Mouse (Mus musculus) neural tube, embryonic 12.5 days (tissue): Measurements from ENCODE around the gene Cpne7. TPM values are rescaled to one million over a fixed set of nuclear protein-coding genes. Genes with fewer than 3 reads are reported as not detected.

ENCODE experiments used
- ATAC-seq: fragments of 200-750 bp; cut with Nextera tagmentation; 2 replicates; pipeline ENCODE4 v1.8.0; 2017; ENCODE audit warnings: low read depth, mild to moderate bottlenecking, moderate TSS enrichment, moderate library complexity; ENCODE audit not compliant: low FRiP score
- H3K27ac ChIP-seq: fragments of 300-500 bp; sonication (generic); 2 replicates; pipeline ENCODE4 v1.5.1; 2016
- H3K27me3 ChIP-seq: fragments of 300-500 bp; sonication (generic); replicated peaks from 2 replicates; pipeline ENCODE4 v1.6.1; 2016; ENCODE audit warnings: mild to moderate bottlenecking
- H3K36me3 ChIP-seq: fragments of 300-500 bp; sonication (generic); 2 replicates; pipeline ENCODE4 v1.6.1; 2016; ENCODE audit warnings: mild to moderate bottlenecking
- H3K4me1 ChIP-seq: fragments of 300-500 bp; sonication (generic); 2 replicates; pipeline ENCODE4 v1.6.1; 2016
- H3K4me2 ChIP-seq: fragments of 300-500 bp; sonication (generic); replicated peaks from 2 replicates; pipeline ENCODE4 v1.6.1; 2016; ENCODE audit warnings: mild to moderate bottlenecking
- H3K4me3 ChIP-seq: fragments of 300-500 bp; sonication (generic); 2 replicates; pipeline ENCODE4 v1.5.1; 2016
- H3K9ac ChIP-seq: fragments of 300-500 bp; sonication (generic); 2 replicates; pipeline ENCODE4 v1.6.1; 2016; ENCODE audit warnings: mild to moderate bottlenecking
- H3K9me3 ChIP-seq: fragments of 300-500 bp; sonication (generic); 2 replicates; pipeline ENCODE4 v1.6.1; 2016; ENCODE audit warnings: mild to moderate bottlenecking
- WGBS: fragments of 180-500 bp; shearing (Covaris S2); methylation state at CpG from one replicate; pipeline ENCODE4 v1.1.7; 2016; 5-methylcytosine and 5-hydroxymethylcytosine counted together
- polyA plus RNA-seq: library from polyadenylated mRNA; unstranded; fragments of >200 nt; fragmentation: Nextera tagmentation; extraction: Ambion mirVana; gene quantifications from 2 replicates; pipeline ENCODE4 v1.2.1, GENCODE M21; 2016

Gene Cpne7
- polyA plus RNA-seq, 1 experiment from 2014 or later, result 0.18 TPM

DNA sequence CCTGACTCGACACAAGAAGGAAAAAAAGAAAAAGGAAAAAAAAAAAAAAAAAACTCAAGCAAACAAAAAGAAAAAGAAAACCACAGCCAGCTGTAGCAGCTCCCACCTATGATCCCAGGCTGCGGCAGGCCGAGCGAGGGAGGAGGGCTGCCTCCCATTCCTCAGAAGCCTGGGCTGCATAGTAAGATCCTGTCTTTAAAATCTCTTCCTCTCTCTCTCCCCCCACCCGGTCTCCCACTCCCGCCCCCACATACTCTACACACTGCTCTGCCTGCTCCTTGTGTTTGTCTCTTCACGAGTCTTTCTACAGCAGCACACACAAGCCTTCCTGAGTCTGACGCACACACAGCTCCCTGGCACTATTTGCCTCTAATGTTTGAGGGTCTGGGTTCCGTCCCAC, 4.9 kb downstream of the Cpne7 start:
- H3K4me1 ChIP-seq, result peaks cover 20% of the 10 kb centered on the region
- peaks cover 45% of the 10 kb centered on the region for H3K27me3 ChIP-seq
- H3K9me3 ChIP-seq, result no peaks in the 10 kb centered on the region
- H3K9ac ChIP-seq, result 0 out of 2 replicates have a peak overlapping the region, but pooled peaks have one; percentile 29
- WGBS, result 70% methylated on average over 9 of the region's 9 CpGs
- no peak overlapping the region for H3K27ac ChIP-seq
- ATAC-seq, result no peak
- H3K4me2 ChIP-seq, result no peak overlapping the region
- H3K36me3 ChIP-seq, result no peaks in the 10 kb centered on the region
- no peak overlapping the region for H3K4me3 ChIP-seq

DNA sequence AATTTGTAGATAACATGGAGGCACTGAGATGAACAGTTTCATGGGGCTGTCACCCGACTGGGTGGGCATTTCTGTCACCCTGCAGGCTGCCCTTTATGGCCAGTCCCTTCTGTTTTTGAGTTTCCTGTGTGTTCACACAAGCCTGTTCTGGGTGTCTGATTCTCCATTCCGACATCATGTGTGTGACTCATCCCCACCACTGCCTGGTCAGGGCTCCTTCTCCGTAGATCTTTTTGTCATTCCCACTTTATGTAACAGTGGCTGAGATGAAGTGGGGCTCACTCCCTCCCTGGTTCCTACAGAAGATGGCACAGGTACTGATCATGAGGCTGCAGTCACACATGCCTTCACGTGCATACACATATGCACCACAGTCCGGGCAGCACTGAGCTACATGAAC, 5.5 kb downstream of the Cpne7 start:
- Histone ChIP-seq H3K9ac (no peak overlapping the region), H3K27me3 (peaks cover 39% of the 10 kb centered on the region), H3K27ac (no peak overlapping the region), H3K9me3 (no peaks in the 10 kb centered on the region), H3K4me3 (no peak overlapping the region), H3K4me2 (no peak overlapping the region), H3K4me1 (peaks cover 14% of the 10 kb centered on the region), H3K36me3 (no peaks in the 10 kb centered on the region)
- WGBS, result 77% methylated on average over 5 of the region's 5 CpGs
- no peak for ATAC-seq

DNA sequence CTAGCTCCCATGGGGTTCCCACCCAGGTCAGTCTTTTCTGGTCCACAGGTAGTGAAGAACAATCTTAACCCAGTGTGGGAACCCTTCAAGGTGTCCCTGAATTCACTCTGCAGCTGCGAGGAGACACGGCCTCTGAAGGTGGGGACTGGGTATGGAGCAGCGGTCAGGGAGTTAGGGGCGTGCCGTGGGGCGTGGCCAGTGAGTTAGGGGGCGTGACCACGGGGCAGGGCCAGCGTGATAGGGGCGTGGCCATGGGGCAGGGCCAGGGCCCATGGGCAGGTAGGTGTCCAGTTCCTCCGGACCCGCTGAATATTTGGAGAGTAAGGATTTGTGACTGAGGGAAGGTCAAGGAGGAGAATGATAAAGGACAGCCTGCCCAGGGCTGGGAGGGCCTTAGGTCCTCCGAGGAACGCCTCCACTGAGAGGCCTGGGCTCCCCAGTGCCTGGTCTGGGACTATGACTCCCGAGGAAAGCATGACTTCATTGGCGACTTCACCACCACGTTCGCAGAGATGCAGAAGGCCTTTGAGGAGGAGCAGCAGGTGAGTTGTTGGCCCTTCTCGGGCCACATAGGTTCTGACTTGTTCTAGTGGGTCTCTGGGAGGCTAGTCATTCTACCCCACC, 9.1 kb downstream of the Cpne7 start:
- no peak overlapping the region for H3K9ac ChIP-seq
- no peak for ATAC-seq
- peaks cover 21% of the 10 kb centered on the region for H3K27me3 ChIP-seq
- no peaks in the 10 kb centered on the region for H3K36me3 ChIP-seq
- 4% methylated on average over 19 of the region's 19 CpGs for WGBS
- H3K27ac ChIP-seq, result no peak overlapping the region
- H3K4me1 ChIP-seq, result peaks cover 10% of the 10 kb centered on the region
- H3K4me3 ChIP-seq, result no peak overlapping the region
- H3K4me2 ChIP-seq, result peak overlapping the region; percentile 16; the same call in 1 of the 2 replicates
- H3K9me3 ChIP-seq, result no peaks in the 10 kb centered on the region

DNA sequence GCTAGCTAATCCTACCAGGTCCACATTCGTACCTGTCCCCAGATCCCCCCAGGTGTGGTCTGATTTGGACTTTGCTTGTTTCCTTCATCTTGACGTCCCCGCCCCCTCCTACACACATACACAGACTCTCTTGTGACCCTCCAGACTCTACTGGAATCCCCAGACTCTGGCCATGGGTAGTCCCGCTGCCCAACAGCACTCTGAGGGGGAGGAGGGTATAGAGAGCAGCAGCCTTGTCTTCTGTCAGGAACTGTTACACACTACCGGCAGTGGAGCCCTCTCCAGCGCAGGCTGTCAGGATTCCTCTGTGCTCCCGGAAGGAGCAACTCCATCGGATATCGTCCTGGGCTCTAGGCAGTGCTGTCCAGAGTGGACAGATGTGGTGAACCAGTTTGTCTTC, 13.9 kb downstream of the Cpne7 start:
- ATAC-seq, result no peak
- Histone ChIP-seq H3K9ac (no peak overlapping the region), H3K9me3 (0 out of 2 replicates have a peak, but pooled peaks cover 3% of the 10 kb centered on the region), H3K4me1 (peaks cover 16% of the 10 kb centered on the region), H3K4me3 (no peak overlapping the region), H3K36me3 (no peaks in the 10 kb centered on the region), H3K4me2 (no peak overlapping the region), H3K27ac (no peak overlapping the region), H3K27me3 (peaks cover 11% of the 10 kb centered on the region)
- 76% methylated on average over 9 of the region's 9 CpGs for WGBS

DNA sequence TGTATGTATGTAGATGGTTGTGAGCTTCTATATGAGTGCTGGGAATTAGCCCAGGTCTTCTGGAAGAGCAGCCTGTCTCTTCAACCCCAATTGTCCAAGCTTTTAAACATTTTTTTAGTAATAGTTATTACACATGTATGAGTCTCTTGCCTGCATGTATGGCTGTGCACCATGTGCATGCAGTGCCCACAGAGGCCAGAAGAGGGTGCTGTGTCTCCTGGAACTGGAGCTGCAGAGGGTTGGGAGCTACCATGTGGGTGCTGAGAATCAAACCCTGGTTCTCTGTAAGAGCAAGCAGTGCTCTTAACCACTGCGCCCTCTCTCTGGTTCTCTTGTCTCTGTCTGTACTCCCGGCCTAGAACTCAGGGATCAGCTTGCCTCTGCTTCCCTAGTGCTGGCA, 15.8 kb downstream of the Cpne7 start:
- ATAC-seq, result no peak
- H3K9me3 ChIP-seq, result 0 out of 2 replicates have a peak, but pooled peaks cover 3% of the 10 kb centered on the region
- no peak overlapping the region for H3K4me2 ChIP-seq
- no peaks in the 10 kb centered on the region for H3K36me3 ChIP-seq
- H3K4me1 ChIP-seq, result peaks cover 21% of the 10 kb centered on the region
- 98% methylated on average over 2 of the region's 2 CpGs for whole genome bisulfite sequencing
- no peak overlapping the region for H3K27ac ChIP-seq
- 0 out of 2 replicates have a peak, but pooled peaks cover 4% of the 10 kb centered on the region for H3K27me3 ChIP-seq
- H3K9ac ChIP-seq, result no peak overlapping the region
- no peak overlapping the region for H3K4me3 ChIP-seq

DNA sequence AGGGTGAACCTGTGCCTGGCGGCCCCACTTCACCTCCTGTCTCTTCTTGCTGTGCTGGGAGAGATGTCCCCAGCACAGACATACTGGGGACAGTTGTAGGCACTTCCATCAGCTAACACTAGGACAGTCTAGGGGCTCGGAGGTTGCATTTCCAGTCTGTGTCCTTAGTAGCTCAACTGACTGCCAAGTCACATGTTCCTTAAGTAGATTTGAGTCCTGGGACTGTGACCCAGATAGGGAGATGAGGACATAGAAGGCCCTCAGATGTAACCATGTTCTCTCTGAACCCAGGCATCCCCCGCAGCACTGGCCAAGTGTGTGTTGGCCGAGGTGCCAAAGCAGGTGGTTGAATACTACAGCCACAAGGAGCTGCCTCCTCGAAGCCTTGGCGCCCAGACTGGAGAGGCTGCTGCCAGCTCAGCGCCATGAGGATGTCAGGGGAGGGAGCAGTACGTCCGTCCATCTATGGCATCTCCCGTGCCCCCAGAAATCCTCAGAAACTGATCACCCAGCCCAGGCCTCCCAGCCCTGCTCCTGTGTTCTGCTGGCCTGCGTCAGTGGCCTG, 17.1 kb downstream of the Cpne7 start:
- H3K36me3 ChIP-seq, result no peaks in the 10 kb centered on the region
- H3K9me3 ChIP-seq, result 0 out of 2 replicates have a peak, but pooled peaks cover 3% of the 10 kb centered on the region
- H3K4me1 ChIP-seq, result peaks cover 24% of the 10 kb centered on the region
- no peak overlapping the region for H3K9ac ChIP-seq
- H3K4me3 ChIP-seq, result no peak overlapping the region
- 0 out of 2 replicates have a peak, but pooled peaks cover 4% of the 10 kb centered on the region for H3K27me3 ChIP-seq
- H3K27ac ChIP-seq, result no peak overlapping the region
- 91% methylated on average over 11 of the region's 11 CpGs for WGBS
- no peak for ATAC-seq
- no peak overlapping the region for H3K4me2 ChIP-seq

DNA sequence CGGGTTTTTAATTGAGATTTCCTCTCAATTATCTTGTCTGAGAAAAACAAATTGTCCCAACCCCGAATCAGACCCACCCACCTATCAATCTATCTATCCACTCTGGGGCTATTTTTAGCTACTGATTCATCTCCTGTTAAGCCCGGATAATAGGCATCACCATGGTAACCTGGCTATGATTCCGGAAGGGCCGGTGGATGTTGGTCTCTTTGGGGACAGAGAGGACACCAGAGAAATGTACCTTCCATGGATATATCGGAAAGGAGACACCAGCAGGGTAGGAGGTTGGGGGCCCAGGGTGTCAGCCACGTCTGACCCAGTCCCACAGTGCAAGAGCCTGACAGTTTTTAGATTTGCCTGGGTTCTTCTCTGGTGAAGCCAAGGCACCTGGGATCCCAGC, 18.2 kb downstream of the Cpne7 start:
- Histone ChIP-seq H3K9me3 (0 out of 2 replicates have a peak, but pooled peaks cover 3% of the 10 kb centered on the region), H3K27me3 (0 out of 2 replicates have a peak, but pooled peaks cover 4% of the 10 kb centered on the region), H3K4me3 (no peak overlapping the region), H3K4me2 (peak overlapping the region; percentile 24), H3K27ac (no peak overlapping the region), H3K9ac (no peak overlapping the region), H3K4me1 (peaks cover 24% of the 10 kb centered on the region), H3K36me3 (no peaks in the 10 kb centered on the region)
- no peak for ATAC-seq
- WGBS, result 21% methylated on average over 7 of the region's 7 CpGs

DNA sequence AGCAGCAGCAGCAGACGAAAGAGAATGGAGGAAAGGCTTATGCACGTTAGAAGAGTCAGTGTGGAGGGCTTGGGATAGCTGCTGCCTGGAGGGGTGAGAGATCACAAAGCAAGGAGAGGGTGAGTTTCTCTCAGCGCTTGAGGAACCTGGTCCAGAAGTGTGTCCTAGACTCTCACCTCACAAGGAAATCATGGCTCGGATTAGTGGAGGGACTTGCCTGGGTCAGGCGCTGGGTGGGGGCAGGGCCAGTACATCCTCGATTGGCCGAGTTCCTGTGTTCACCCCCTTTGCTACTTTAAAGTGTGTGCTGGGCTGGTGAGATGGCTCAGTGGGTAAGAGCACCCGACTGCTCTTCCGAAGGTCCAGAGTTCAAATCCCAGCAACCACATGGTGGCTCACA, 18.6 kb downstream of the Cpne7 start:
- Histone ChIP-seq H3K27me3 (0 out of 2 replicates have a peak, but pooled peaks cover 4% of the 10 kb centered on the region), H3K4me3 (no peak overlapping the region), H3K4me1 (peaks cover 24% of the 10 kb centered on the region), H3K9ac (no peak overlapping the region), H3K9me3 (0 out of 2 replicates have a peak, but pooled peaks cover 3% of the 10 kb centered on the region), H3K27ac (no peak overlapping the region), H3K36me3 (no peaks in the 10 kb centered on the region), H3K4me2 (peak overlapping the region; percentile 24)
- 58% methylated on average over 9 of the region's 9 CpGs for WGBS
- no peak for ATAC-seq

DNA sequence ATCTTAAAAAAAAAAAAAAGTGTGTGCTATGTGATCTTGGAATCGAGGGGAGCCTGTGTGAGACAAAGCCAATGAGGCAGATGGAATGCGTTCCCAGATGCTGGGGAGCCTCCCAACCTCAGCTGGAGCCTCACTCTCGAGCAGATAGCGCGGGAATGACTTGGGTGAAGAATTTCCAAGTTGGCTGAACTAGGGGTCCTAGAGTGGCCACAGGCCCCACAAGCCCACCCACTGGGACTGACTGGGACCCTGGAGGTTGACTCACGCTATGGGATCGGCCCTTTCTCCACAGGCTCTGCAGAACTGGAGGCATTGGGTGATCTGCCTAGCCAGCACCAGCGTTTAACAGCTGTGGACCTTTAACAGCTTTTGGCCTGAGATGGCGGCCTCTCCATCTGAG, 19.1 kb downstream of the Cpne7 start:
- H3K27ac ChIP-seq, result no peak overlapping the region
- WGBS, result 81% methylated on average over 9 of the region's 9 CpGs
- no peak for ATAC-seq

DNA sequence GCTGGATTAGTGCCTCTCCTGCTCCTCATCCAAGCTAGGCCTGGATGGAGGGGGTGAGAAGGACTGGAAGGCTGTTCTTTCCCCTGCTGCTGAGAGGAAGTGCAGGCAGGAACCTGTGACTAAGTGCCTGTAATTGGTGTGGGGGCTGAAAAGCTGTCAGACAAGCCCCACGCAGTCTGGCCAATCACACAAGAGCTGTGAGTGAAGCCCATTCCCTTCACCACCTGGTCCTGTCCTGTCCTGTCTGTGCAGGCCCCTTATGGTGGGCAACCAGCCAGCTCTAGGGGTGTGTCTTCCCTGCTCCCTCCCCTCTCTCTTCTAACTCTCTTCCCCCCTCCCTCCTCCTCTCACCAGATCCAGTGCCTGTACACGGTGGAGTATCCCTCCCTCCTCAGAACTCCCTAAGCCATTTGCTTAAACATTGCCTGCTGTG, 20.5 kb downstream of the Cpne7 start:
- ATAC-seq, result peak; percentile 74
- H3K9ac ChIP-seq, result no peak overlapping the region
- WGBS, result 11% methylated on average over 2 of the region's 2 CpGs

More for the DNA sequence above, 19.1 kb downstream of the Cpne7 start:
- Histone ChIP-seq H3K4me2 (no peak overlapping the region), H3K4me1 (peaks cover 24% of the 10 kb centered on the region), H3K9ac (no peak overlapping the region), H3K36me3 (no peaks in the 10 kb centered on the region), H3K4me3 (no peak overlapping the region), H3K9me3 (0 out of 2 replicates have a peak, but pooled peaks cover 3% of the 10 kb centered on the region), H3K27me3 (0 out of 2 replicates have a peak, but pooled peaks cover 4% of the 10 kb centered on the region)

DNA sequence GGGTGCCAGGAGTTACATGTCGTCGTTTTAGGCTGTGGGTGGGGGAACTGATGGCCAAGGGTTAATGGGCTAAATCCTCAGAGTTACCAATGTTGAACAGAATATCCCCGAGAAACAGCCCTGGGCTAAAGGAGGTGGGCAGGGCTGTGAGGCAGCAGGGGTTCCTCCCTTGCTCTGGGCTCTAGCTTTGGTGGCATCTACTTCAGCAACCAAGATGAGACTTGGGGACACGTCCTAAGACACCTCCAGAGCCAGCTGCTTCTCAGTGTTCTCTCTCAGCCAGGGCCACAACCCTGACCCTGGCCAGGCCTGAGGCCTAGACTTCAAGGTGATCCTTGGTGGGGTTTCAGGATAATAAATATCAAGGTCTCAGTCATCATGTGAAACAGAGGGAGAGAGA, 21.6 kb downstream of the Cpne7 start:
- no peak overlapping the region for H3K27ac ChIP-seq
- H3K4me2 ChIP-seq, result no peak overlapping the region
- no peaks in the 10 kb centered on the region for H3K9me3 ChIP-seq
- H3K9ac ChIP-seq, result no peak overlapping the region
- no peaks in the 10 kb centered on the region for H3K36me3 ChIP-seq
- no peak for ATAC-seq
- H3K27me3 ChIP-seq, result 0 out of 2 replicates have a peak, but pooled peaks cover 3% of the 10 kb centered on the region
- WGBS, result 63% methylated on average over 4 of the region's 4 CpGs
- H3K4me3 ChIP-seq, result no peak overlapping the region
- peaks cover 24% of the 10 kb centered on the region for H3K4me1 ChIP-seq

More for the DNA sequence above, 20.5 kb downstream of the Cpne7 start:
- Histone ChIP-seq H3K9me3 (0 out of 2 replicates have a peak, but pooled peaks cover 3% of the 10 kb centered on the region), H3K4me2 (no peak overlapping the region), H3K27me3 (0 out of 2 replicates have a peak, but pooled peaks cover 4% of the 10 kb centered on the region), H3K27ac (no peak overlapping the region), H3K4me3 (no peak overlapping the region), H3K4me1 (peaks cover 24% of the 10 kb centered on the region), H3K36me3 (no peaks in the 10 kb centered on the region)

DNA sequence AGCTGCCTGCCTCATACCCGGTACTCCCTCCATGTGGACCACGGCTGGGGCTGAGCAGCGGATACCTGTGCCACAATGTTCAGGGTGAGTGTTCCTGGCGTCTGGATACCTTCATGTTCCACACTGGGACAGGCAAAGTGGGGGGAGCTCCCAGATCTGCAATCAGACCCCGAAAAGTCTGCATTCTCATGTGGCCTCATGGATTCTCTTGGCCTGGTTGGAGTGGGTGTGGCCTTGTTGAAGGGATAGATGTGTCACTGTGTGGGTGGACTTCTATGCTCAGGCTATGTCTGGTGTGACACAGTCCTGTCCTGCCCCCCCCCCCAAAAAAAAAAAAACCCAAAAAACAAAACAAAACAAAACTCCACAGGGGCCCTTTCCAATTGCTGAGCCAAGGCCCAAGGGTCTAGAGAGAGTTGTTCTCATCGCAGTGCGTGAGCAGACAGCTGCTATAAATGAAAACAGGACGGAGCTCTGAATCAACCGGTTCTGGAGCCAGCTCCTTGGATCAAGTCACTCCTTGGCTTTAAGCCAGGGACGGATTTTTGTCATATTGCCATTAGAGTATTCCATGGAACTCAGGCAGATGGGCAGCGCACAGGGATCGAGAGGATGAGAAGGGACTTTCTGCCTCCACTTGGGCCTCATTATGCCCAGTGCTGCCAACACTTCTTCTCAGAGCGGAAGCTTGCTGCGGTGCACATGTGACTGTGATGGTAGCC, 24.7 kb downstream of the Cpne7 start:
- Histone ChIP-seq H3K9ac (no peak overlapping the region), H3K27ac (no peak overlapping the region), H3K4me1 (peaks cover 11% of the 10 kb centered on the region), H3K9me3 (no peaks in the 10 kb centered on the region), H3K4me2 (no peak overlapping the region), H3K27me3 (no peaks in the 10 kb centered on the region), H3K4me3 (no peak overlapping the region), H3K36me3 (no peaks in the 10 kb centered on the region)
- 85% methylated on average over 14 of the region's 14 CpGs for WGBS
- ATAC-seq, result no peak
